Mouse (Mus musculus): ENCODE results near the gene Glrx2. TPM values are rescaled to one million over a fixed set of nuclear protein-coding genes. Genes with fewer than 3 reads are reported as not detected.

The Glrx2 gene
- polyA plus RNA-seq, 1 experiment from 2014 or later = 64.8 TPM

- no peak for TF ChIP-seq EP300 (IDR thresholded peaks at IDR 0.05; ENCODE audit: low read depth)
- TF ChIP-seq CTCF (IDR thresholded peaks at IDR 0.05; ENCODE audit: low read depth) = no peak
- H3K4me3 ChIP-seq (ENCODE audit: low read depth, low read length) = no peak overlapping the region
- no peak overlapping the region for H3K4me2 ChIP-seq (ENCODE audit: low read depth, low read length)
- no peak overlapping the region for H3K9ac ChIP-seq (replicated peaks)
- H3K4me1 ChIP-seq (ENCODE audit: insufficient read depth) = no peaks in the 10 kb centered on the region
- H3K36me3 ChIP-seq (replicated peaks; ENCODE audit: insufficient read depth, low read length) = peaks cover 3% of the 10 kb centered on the region; the same call in 1 of the 2 replicates
- DNase-seq (no peak), ATAC-seq (no peak)
- 81% methylated on average over 4 of the region's 4 CpGs for WGBS (ENCODE audit: insufficient replicate concordance)
- no peaks in the 10 kb centered on the region for H3K27me3 ChIP-seq (ENCODE audit: insufficient read depth, low read length)
- H3K27ac ChIP-seq (ENCODE audit: low read depth) = no peak overlapping the region
- no peaks in the 10 kb centered on the region for H3K9me3 ChIP-seq (ENCODE audit: low read length)
Measured at GRCm38 (mm10) chr1:143765801-143766200, 49.7 kb downstream of the Glrx2 start.

GRCm38 (mm10) chr1:143766238-143766637 lies 50.1 kb downstream of the Glrx2 start:
- H3K36me3 ChIP-seq (replicated peaks; ENCODE audit: insufficient read depth, low read length) = peaks cover 3% of the 10 kb centered on the region; the same call in 1 of the 2 replicates
- no peak overlapping the region for H3K4me3 ChIP-seq (ENCODE audit: low read depth, low read length)
- 81% methylated on average over 6 of the region's 6 CpGs for WGBS (ENCODE audit: insufficient replicate concordance)
- ATAC-seq (no peak), DNase-seq (no peak)
- no peaks in the 10 kb centered on the region for H3K27me3 ChIP-seq (ENCODE audit: insufficient read depth, low read length)
- no peak overlapping the region for H3K27ac ChIP-seq (ENCODE audit: low read depth)
- no peak overlapping the region for H3K4me2 ChIP-seq (ENCODE audit: low read depth, low read length)
- no peaks in the 10 kb centered on the region for H3K4me1 ChIP-seq (ENCODE audit: insufficient read depth)
- H3K9ac ChIP-seq (replicated peaks) = no peak overlapping the region
- no peaks in the 10 kb centered on the region for H3K9me3 ChIP-seq (ENCODE audit: low read length)
- TF ChIP-seq EP300 (IDR thresholded peaks at IDR 0.05; ENCODE audit: low read depth) (no peak), CTCF (IDR thresholded peaks at IDR 0.05; ENCODE audit: low read depth) (no peak)

GRCm38 (mm10) chr1:143770444-143771109 lies 54.4 kb downstream of the Glrx2 start:
- H3K9ac ChIP-seq (replicated peaks) = no peak overlapping the region
- H3K9me3 ChIP-seq (ENCODE audit: low read length) = no peaks in the 10 kb centered on the region
- H3K27ac ChIP-seq (ENCODE audit: low read depth) = no peak overlapping the region
- H3K4me3 ChIP-seq (ENCODE audit: low read depth, low read length) = no peak overlapping the region
- no peaks in the 10 kb centered on the region for H3K27me3 ChIP-seq (ENCODE audit: insufficient read depth, low read length)
- ATAC-seq (no peak), DNase-seq (no peak)
- peaks cover 3% of the 10 kb centered on the region; the same call in 1 of the 2 replicates for H3K36me3 ChIP-seq (replicated peaks; ENCODE audit: insufficient read depth, low read length)
- no peak overlapping the region for H3K4me2 ChIP-seq (ENCODE audit: low read depth, low read length)
- TF ChIP-seq CTCF (IDR thresholded peaks at IDR 0.05; ENCODE audit: low read depth) (no peak), EP300 (IDR thresholded peaks at IDR 0.05; ENCODE audit: low read depth) (no peak)
- WGBS (ENCODE audit: insufficient replicate concordance) = 79% methylated on average over 20 of the region's 20 CpGs
- H3K4me1 ChIP-seq (ENCODE audit: insufficient read depth) = no peaks in the 10 kb centered on the region

GRCm38 (mm10) chr1:143773082-143773481 lies 56.9 kb downstream of the Glrx2 start:
- Histone ChIP-seq H3K27ac (ENCODE audit: low read depth) (no peak overlapping the region), H3K9ac (replicated peaks) (no peak overlapping the region), H3K36me3 (replicated peaks; ENCODE audit: insufficient read depth, low read length) (no peaks in the 10 kb centered on the region), H3K4me3 (ENCODE audit: low read depth, low read length) (no peak overlapping the region), H3K4me1 (ENCODE audit: insufficient read depth) (no peaks in the 10 kb centered on the region), H3K27me3 (ENCODE audit: insufficient read depth, low read length) (no peaks in the 10 kb centered on the region), H3K9me3 (ENCODE audit: low read length) (no peaks in the 10 kb centered on the region), H3K4me2 (ENCODE audit: low read depth, low read length) (no peak overlapping the region)
- DNase-seq (no peak), ATAC-seq (no peak)
- TF ChIP-seq EP300 (IDR thresholded peaks at IDR 0.05; ENCODE audit: low read depth) (no peak), CTCF (IDR thresholded peaks at IDR 0.05; ENCODE audit: low read depth) (no peak)
- 60% methylated on average over 7 of the region's 7 CpGs for whole genome bisulfite sequencing (ENCODE audit: insufficient replicate concordance)

GRCm38 (mm10) chr1:143773909-143774308 lies 57.8 kb downstream of the Glrx2 start:
- TF ChIP-seq EP300 (IDR thresholded peaks at IDR 0.05; ENCODE audit: low read depth) (no peak), CTCF (IDR thresholded peaks at IDR 0.05; ENCODE audit: low read depth) (no peak)
- ATAC-seq (no peak), DNase-seq (no peak)

GRCm38 (mm10) chr1:143776446-143777411 lies 60.6 kb downstream of the Glrx2 start, which contains the start of the genes Trove2 and Uchl5:
Gene Trove2 (minus strand): TSS chr1:143777068.
Gene Uchl5 (plus strand): TSS chr1:143777272.
- peak; percentile 94 for ATAC-seq
- under 1% methylated on average over 83 of the region's 84 CpGs for WGBS (ENCODE audit: insufficient replicate concordance)

More at GRCm38 (mm10) chr1:143773909-143774308, 57.8 kb downstream of the Glrx2 start:
- H3K27me3 ChIP-seq (ENCODE audit: insufficient read depth, low read length) = no peaks in the 10 kb centered on the region
- H3K9ac ChIP-seq (replicated peaks) = no peak overlapping the region
- H3K4me3 ChIP-seq (ENCODE audit: low read depth, low read length) = no peak overlapping the region
- 0 out of 2 replicates have a peak, but pooled peaks cover 2% of the 10 kb centered on the region for H3K4me1 ChIP-seq (ENCODE audit: insufficient read depth)
- H3K36me3 ChIP-seq (replicated peaks; ENCODE audit: insufficient read depth, low read length) = no peaks in the 10 kb centered on the region
- no peak overlapping the region for H3K4me2 ChIP-seq (ENCODE audit: low read depth, low read length)
- 46% methylated on average over 6 of the region's 6 CpGs for WGBS (ENCODE audit: insufficient replicate concordance)
- no peak overlapping the region for H3K27ac ChIP-seq (ENCODE audit: low read depth)
- no peaks in the 10 kb centered on the region for H3K9me3 ChIP-seq (ENCODE audit: low read length)

More at GRCm38 (mm10) chr1:143776446-143777411, 60.6 kb downstream of the Glrx2 start, which contains the start of the genes Trove2 and Uchl5:
- Histone ChIP-seq H3K4me2 (ENCODE audit: low read depth, low read length) (peak within 1 kb of the TSS; percentile 81), H3K27ac (ENCODE audit: low read depth) (peak within 1 kb of the TSS; percentile 88), H3K9me3 (ENCODE audit: low read length) (no peaks in the 10 kb centered on the region), H3K36me3 (replicated peaks; ENCODE audit: insufficient read depth, low read length) (0 out of 2 replicates have a peak, but pooled peaks cover 3% of the 10 kb centered on the region), H3K9ac (replicated peaks) (peak within 1 kb of the TSS; percentile 95), H3K4me1 (ENCODE audit: insufficient read depth) (0 out of 2 replicates have a peak, but pooled peaks cover 2% of the 10 kb centered on the region), H3K27me3 (ENCODE audit: insufficient read depth, low read length) (no peaks in the 10 kb centered on the region), H3K4me3 (ENCODE audit: low read depth, low read length) (peak within 1 kb of the TSS; percentile 95)
- TF ChIP-seq CTCF (IDR thresholded peaks at IDR 0.05; ENCODE audit: low read depth) = peak; percentile 99
- TF ChIP-seq EP300 (IDR thresholded peaks at IDR 0.05; ENCODE audit: low read depth) = peak; percentile 31; the same call in 1 of the 2 replicates
- DNase-seq = peak; percentile 99

Data from liver, postnatal 0 days (tissue).